Mouse (Mus musculus) liver, adult (tissue): Measurements from ENCODE around the gene As3mt.

ENCODE experiments used
- GATA4 ChIP-seq: IDR thresholded peaks from 2 replicates; pipeline ENCODE4 v1.6.1; 2014; ENCODE audit warnings: mild to moderate bottlenecking, low read length; ENCODE audit not compliant: insufficient replicate concordance

The As3mt gene

DNA sequence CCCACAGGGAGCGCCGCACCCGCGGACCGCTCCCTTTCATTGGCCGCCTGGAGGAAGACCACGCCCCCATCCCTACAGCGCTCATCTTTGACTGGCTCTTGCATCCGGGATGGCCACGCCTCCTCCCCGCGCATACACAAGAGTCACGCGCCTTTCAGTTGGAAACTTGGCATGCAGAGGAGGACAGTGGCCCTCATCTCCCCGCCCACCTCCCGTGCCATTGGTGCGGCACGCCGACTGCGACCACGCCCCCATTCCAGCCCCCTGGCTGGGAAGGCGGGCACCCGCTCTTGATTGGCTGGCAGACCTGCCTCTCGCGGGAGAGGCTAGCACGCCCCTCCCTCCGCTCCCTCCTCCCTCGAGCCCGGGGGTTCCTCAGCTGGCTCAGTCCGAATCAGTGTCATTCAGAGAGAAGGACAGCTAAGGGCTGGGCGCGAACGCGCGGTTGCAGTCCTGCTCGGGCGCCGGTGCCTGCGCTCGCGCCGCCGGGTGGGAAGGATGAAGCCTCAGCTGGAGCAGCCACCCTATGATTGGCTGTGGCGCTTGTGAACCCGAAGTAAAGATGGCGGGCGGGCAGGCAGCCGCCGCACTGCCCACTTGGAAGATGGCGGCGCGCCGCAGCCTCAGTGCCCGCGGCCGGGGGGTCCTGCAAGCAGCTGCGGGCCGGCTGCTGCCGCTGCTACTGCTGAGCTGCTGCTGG, 54.1 kb downstream of the As3mt start, which contains the start of gene Cnnm2:
TSS of gene Cnnm2 (plus strand) at position 350 of the 700 bp plus-strand sequence.
- TF ChIP-seq GATA4: no peak

DNA sequence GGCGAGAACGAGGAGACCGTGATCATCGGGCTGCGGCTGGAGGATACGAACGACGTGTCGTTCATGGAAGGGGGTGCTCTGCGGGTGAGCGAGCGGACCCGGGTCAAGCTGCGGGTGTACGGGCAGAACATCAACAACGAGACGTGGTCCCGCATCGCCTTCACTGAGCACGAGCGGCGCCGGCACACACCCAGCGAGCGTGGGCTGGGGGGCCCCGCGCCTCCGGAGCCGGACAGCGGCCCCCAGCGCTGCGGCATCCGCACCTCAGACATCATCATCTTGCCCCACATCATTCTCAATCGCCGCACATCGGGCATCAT, 54.7 kb downstream of the As3mt start:
- TF ChIP-seq GATA4: no peak

DNA sequence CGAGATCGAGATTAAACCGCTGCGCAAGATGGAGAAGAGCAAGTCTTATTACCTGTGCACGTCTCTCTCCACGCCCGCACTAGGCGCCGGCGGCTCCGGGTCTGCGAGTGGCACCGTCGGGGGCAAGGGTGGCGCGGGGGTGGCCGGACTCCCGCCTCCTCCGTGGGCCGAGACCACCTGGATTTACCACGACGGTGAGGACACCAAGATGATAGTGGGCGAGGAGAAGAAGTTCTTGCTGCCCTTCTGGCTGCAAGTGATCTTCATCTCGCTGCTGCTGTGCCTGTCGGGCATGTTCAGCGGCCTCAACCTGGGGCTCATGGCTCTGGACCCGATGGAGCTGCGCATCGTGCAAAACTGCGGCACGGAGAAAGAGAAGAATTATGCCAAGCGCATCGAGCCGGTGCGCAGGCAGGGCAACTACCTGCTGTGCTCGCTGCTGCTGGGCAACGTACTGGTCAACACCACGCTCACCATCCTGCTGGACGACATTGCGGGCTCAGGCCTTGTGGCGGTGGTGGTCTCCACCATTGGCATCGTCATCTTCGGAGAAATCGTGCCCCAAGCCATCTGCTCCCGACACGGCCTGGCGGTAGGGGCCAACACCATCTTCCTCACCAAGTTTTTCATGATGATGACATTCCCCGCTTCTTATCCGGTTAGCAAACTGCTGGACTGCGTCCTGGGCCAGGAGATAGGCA, 55.2 kb downstream of the As3mt start:
- no peak for TF ChIP-seq GATA4

DNA sequence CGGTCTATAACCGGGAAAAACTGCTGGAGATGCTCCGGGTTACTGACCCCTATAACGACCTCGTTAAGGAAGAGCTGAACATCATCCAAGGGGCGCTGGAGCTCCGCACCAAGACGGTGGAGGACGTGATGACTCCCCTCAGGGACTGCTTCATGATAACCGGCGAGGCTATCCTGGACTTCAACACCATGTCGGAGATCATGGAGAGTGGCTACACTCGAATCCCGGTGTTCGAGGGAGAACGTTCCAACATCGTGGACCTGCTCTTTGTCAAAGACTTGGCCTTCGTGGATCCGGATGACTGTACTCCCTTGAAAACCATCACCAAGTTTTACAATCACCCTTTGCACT, 55.7 kb downstream of the As3mt start:
- TF ChIP-seq GATA4: no peak

DNA sequence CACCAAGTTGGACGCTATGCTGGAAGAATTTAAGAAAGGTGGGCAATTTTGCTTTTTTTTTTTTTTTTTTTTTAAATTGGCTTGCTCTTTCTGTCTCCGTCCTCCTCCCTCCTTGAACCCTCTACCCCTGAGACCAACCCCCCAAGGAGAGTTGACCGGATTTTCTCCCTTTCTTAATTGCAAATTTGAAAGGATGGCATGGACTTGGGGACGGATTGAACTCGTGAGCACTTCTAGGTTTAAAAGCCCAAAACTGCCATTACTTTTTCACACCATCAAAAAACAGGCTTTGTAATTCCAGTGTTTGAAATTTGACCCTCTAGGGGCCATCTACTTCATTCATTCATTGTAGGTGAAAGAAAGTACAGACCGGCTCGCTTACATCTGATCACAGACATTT, 56.1 kb downstream of the As3mt start:
- no peak for TF ChIP-seq GATA4

DNA sequence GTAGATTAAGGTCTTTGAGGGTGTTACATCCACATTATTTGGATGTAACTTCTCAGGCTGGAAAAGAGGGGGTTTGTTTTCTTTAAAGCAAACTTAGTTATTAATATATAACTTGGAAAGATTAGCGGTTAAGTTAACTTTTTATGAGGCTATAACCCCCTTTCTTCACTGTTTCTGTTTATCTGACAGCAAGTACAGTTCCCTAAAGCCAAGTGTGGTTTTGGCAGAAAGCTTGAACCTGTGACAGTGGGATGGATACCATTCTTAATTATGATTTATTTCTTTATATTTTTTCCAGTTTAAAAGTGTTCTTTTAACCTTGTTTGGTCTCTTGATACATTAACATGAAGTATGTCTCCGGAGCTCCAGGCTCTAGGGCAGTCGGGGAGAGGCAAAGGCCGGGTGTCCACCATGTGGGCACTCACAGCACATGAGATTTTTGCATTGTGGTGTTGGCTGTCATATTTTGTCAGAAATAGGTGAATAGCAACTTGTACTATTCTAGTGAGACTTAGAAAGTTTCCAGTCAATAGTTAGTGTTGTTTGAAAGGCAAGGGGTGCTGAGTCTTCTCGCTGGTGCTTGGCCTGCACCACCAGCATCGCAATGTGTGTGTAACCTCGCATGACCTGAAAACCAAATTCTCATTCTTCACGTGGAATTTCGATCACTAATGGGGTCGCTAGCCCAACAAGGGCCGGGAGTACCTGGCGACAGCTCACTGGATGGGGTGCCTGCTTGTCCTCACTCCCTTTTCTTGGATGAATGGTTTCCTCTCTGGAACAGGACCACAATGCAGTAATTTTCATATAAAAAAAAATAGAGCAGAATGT, 56.9 kb downstream of the As3mt start:
- TF ChIP-seq GATA4: no peak

DNA sequence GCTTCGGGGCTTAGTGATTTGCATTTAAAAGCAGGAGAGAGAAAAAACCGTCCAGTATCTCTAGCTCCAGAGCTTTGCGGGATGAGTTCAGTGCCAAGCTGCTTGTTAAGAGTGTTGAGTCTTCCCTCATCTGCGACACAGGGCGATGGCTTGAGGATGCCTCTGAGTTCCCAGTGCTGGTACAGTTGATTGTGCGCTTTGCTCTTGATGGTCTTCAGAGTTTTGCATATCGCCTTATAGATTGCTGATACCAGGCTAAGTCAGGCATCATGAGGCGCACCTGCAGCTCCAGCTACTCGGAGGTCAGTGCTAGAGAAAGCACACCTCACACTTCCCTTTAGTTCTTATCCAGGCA, 57.5 kb downstream of the As3mt start:
- TF ChIP-seq GATA4: no peak

DNA sequence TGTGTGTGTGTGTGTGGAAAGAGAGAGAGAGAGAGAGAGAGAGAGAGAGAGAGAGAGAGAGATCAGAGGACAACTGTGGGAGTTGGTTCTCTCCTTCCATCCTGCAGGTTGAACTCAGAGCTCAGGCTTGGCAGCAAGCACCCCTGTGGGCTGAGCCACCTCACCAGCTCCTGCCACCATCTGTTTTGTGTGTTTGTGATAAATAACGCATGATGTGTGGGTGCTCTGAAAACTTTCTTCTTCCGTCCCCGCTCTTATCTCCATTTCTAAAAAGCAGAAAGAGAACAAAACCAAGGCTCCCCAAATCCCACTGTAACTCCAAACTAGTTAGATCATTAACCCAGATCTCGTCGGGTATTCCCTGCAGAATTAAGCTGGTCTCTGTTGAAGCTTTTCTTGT, 58.9 kb downstream of the As3mt start:
- no peak for TF ChIP-seq GATA4

DNA sequence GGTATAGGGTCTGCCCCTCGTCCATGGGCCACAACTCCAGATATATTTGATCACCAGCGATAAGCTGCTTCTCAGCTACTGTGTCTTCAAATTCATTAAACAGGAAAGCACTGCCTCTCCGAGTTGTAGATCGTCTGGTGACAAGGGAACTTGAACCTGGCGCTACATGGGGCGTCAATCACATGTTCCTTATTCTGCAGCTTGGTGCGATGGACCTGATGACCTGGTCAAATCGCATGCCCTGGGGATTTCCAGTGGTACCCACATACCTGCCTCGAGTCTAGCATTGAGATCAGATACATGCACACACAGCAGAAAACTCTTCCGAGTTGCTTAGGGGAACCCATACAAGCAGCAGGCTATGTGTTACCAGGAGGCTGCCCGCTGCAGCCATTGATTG, 62.5 kb downstream of the As3mt start:
- no peak for TF ChIP-seq GATA4

DNA sequence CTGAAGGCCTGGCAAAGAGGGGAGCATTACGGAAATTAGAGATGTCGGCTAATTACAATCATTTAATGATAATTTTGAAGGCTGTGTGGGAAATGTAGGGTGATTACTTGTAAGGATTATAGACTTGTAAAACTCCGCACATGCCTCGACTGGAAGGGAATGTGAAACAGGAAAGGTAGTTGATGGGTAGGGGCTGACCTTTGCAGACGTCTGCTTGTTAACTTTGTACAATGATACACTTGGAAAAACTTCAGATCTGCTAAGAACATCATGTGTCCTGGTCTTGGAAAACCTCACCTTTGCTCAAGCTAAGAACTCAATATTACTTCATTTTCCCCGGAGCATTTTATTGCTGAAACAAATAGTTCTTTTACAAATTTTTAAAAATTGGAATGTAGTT, 64.5 kb downstream of the As3mt start:
- no peak for TF ChIP-seq GATA4

DNA sequence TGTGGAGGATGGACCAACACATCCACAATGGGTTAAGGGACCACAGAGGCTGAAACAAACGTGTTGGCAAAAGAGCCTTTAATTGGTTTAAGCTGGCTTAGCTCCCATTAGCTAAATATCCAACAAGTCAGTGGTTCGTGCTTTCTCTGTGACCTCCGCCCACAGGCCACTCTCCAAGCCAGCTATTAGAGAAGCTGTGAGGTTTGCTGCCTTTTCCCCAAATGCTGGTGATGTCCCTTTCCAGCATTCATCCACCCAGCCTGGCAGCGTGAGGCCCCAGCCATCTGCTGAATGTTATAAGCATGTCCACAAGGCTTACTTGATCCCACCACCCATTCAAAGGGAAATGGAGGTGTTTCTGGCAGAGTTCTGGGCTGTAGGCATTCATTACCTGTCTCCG, 69.1 kb downstream of the As3mt start:
- no peak for TF ChIP-seq GATA4

DNA sequence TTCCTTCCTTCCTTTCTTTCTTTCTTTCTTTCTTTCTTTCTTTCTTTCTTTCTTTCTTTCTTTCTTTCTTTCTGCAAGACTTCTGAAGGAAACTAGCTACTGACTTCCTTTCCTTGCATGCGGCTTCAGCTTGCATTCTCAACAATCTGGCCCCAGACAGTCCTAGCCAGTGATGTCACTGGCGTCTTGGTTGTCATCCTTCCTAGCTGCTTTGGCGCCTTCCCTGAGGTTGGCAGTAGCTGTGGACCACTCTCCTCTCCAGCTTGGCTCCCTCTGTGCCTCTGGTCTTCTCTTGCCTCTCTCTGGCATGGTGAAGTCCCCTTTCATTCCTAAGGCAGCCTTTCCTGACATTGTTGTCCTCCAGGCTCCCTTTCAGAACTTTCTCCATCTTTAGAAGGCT, 69.6 kb downstream of the As3mt start:
- no peak for TF ChIP-seq GATA4

DNA sequence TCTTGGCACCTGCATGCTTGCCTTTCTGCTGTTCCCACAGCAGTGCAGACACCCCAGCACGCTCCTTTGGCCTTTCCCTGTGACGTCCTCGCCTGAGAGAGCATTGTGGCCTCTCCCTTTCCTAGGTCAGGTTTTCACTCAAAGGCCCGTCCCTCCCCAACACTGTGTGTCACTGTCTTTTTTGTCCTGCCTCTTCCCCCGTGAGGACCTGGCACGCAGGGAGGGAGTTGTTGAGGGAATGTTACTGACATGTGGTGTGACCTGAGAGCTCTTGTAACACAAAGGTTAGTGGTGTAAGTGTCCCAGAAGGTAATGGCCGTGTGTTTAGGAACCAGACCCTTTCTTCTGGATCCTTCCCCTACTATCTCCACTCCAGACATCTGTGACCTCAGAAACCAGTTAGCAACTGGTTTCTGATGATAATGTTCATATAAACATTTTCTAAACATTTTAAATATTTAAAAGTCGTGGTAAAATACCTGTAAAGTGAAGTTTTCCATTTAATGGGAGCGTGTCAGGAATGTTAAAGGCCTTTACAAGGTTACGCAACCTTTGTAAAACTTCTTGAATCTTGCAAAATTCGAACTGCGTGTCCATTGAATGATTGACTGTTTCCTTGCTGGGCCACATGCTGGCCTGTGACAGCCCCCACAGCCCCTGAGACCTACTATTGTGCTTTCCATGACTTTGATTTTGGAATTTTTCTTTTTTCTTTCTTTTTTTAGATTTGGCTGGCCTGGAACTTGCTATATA, 70.8 kb downstream of the As3mt start:
- TF ChIP-seq GATA4: no peak

DNA sequence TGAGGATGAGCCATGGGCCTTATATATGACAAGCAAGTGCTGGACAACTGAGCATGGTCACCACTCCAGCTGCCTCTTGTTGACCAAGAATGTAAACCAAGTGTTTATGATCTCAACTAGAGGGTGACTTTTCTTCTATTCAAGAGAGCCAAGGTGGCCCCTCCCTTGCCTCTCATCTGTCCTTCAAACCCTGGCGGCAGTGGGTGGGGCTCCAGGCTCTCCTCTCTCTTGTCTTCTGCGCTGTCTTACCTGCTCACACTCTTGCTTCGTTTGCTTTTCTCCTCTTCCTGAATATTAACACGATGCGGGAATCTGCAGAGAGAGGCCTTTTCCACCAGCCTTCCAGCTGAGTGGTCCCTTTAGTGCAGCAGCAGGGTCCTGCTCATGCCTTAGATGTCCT, 76.8 kb downstream of the As3mt start:
- TF ChIP-seq GATA4: no peak

DNA sequence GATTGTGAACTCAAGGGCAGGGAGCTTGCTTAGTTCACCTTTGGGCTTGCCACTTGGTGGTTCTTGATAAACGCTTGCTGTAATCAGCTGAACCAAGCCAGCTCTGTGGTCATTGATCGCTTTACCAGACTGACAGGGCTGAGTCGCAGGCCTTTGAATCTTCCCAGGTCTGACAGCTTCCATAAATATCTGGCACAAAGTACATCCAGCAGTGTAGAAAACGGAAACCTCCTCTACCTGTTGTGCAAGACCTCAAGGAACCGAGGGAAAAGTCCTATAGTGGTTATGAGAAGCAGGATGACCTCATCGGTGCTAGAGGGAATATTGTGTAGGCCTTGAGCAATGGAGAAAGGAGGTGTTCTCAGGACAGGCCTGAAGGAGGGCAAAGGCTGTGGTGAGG, 77.2 kb downstream of the As3mt start:
- TF ChIP-seq GATA4: peak; percentile 6; the same call in 1 of the 2 replicates
